Mouse (Mus musculus): ENCODE data around the gene Pdlim5. TPM values are rescaled to one million over a fixed set of nuclear protein-coding genes. Genes with fewer than 3 reads are reported as not detected.

Pdlim5 gene
- polyA plus RNA-seq (2012; rRNA removed): 14.6 and 22.9 TPM in 2 replicates

GRCm38 (mm10) chr3:142395520-142396193 is at the start of gene Pdlim5:
Gene Pdlim5 (minus strand): TSS chr3:142395696.

Other genes starting within 250 kb of the Pdlim5 start
- gene Bmpr1b, start 226.3 kb downstream of the Pdlim5 start, polyA plus RNA-seq (2012; rRNA removed): 5.4 and 7.2 TPM in 2 replicates
- gene Gbp5, start 98.3 kb upstream of the Pdlim5 start, polyA plus RNA-seq (2012; rRNA removed): 0.04 and 0.05 TPM in 2 replicates
- gene Gbp7, start 134.6 kb upstream of the Pdlim5 start, polyA plus RNA-seq (2012; rRNA removed): 0.65 and 0.67 TPM in 2 replicates
- gene Gbp3, start 164.3 kb upstream of the Pdlim5 start, polyA plus RNA-seq (2012; rRNA removed): 0.89 and 1.0 TPM in 2 replicates
- not detected in 2 replicates for gene Gbp2b, start 199.2 kb upstream of the Pdlim5 start, polyA plus RNA-seq (2012; rRNA removed)
- 0.21 and 0.35 TPM in 2 replicates for gene Gbp2, start 224.9 kb upstream of the Pdlim5 start, polyA plus RNA-seq (2012; rRNA removed)